24 mouse cellular contexts compared by ENCODE assay signal in genomic region chr1:66395826-66396225, GRCm38 (mm10).
A peak's percentile ranks its signal among the peaks of the same experiment; 100 is the strongest.
DNase-seq lines count a peak whose midpoint lies in the region; ATAC-seq and TF ChIP-seq lines count a peak whose summit lies in the region.
"Had no signal": no experiment of that assay in that cellular context is flagged by ENCODE, and none has a peak within 500 bp of the region (broad histone marks: within the 10 kb centered on the region; RNA-seq: fewer than 3 reads in every experiment).

No protein-coding gene starts in this region.

- no peak overlapping the region for H3K4me3 ChIP-seq in left cerebral cortex, adult 2 months
- no peak overlapping the region for H3K4me3 ChIP-seq in forebrain, embryonic 14.5 days (ENCODE audit: low read depth, low read length)
- H3K4me3 ChIP-seq in forebrain, postnatal 0 days (ENCODE audit: low read depth, low read length) = no peak overlapping the region
- H3K4me3 ChIP-seq in neural tube, embryonic 14.5 days (ENCODE audit: low read depth, low read length) = no peak overlapping the region
- H3K4me3 ChIP-seq: embryonic facial prominence, embryonic 13.5 days; erythroblast, embryonic 14.5 days; heart, embryonic 10.5 days; limb, embryonic 12.5 days had no signal

- intact Hi-C loops in left cerebral cortex, adult 2 months (cut with DNase I) = no loop called here
- intact Hi-C loops in left cerebral cortex, postnatal 25 days (cut with DNase I) = no loop called here

- peak overlapping the region; percentile 6; the same call in 1 of the 2 replicates for H3K27ac ChIP-seq in left cerebral cortex, adult 2 months
- peak overlapping the region; percentile 44 for H3K27ac ChIP-seq in forebrain, embryonic 14.5 days (ENCODE audit: low read depth, low read length)
- H3K27ac ChIP-seq in forebrain, postnatal 0 days (ENCODE audit: low read depth, low read length) = peak overlapping the region; percentile 24; the same call in 1 of the 2 replicates
- peak overlapping the region; percentile 2; the same call in 1 of the 2 replicates for H3K27ac ChIP-seq in neural tube, embryonic 14.5 days (ENCODE audit: low read depth, low read length)
- H3K27ac ChIP-seq: embryonic facial prominence, embryonic 13.5 days; heart, embryonic 10.5 days; macrophage had no signal

- no peaks in the 10 kb centered on the region for H3K9me3 ChIP-seq in forebrain, embryonic 14.5 days (replicated peaks; ENCODE audit: control insufficient read depth, low read length)
- H3K9me3 ChIP-seq in forebrain, postnatal 0 days (ENCODE audit: low read length) = no peaks in the 10 kb centered on the region
- H3K9me3 ChIP-seq in neural tube, embryonic 14.5 days (ENCODE audit: control insufficient read depth, low read length) = no peaks in the 10 kb centered on the region
- H3K9me3 ChIP-seq: embryonic facial prominence, embryonic 13.5 days; heart, embryonic 10.5 days; limb, embryonic 12.5 days had no signal

- TF ChIP-seq CTCF in left cerebral cortex, adult 2 months (IDR thresholded peaks at IDR 0.05) = no peak
- TF ChIP-seq CTCF in forebrain, postnatal 0 days (IDR thresholded peaks at IDR 0.05; ENCODE audit: low read depth) = no peak

- peaks cover 11% of the 10 kb centered on the region for H3K36me3 ChIP-seq in forebrain, embryonic 14.5 days (ENCODE audit: control insufficient read depth, insufficient read depth, low read length)
- peaks cover 7% of the 10 kb centered on the region for H3K36me3 ChIP-seq in forebrain, postnatal 0 days (ENCODE audit: insufficient read depth)
- peaks cover 10% of the 10 kb centered on the region for H3K36me3 ChIP-seq in neural tube, embryonic 14.5 days (ENCODE audit: control insufficient read depth, insufficient read depth, low read length)
- H3K36me3 ChIP-seq: embryonic facial prominence, embryonic 13.5 days; heart, embryonic 10.5 days; limb, embryonic 12.5 days had no signal

- no peak for DNase-seq in left cerebral cortex, adult 2 months (ENCODE audit: extremely low spot score in 1 of 2, low spot score in 2 of 2)
- no peak for DNase-seq in left cerebral cortex, postnatal 25 days (ENCODE audit: low spot score in 2 of 2)
- no peak for DNase-seq in forebrain, embryonic 14.5 days (ENCODE audit: low spot score)
- no peak for DNase-seq in forebrain, postnatal 0 days
- no peak for DNase-seq in right cerebral cortex, adult 18-20 months
- no peak for DNase-seq in urinary bladder, postnatal 14 days (ENCODE audit: low spot score)
- DNase-seq: adrenal gland, adult 8-10 months; cerebellum, adult 18-20 months; cerebellum, postnatal 14 days; heart, postnatal 4 days; kidney, adult 8-10 months; kidney, postnatal 10 days; liver, postnatal 0 days; right cerebral cortex, postnatal 4 days; thymus, postnatal 25 days had no signal

- ATAC-seq in forebrain, embryonic 14.5 days = peak; percentile 36; the same call in 1 of the 2 replicates
- no peak for ATAC-seq in forebrain, postnatal 0 days
- no peak for ATAC-seq in neural tube, embryonic 14.5 days (ENCODE audit: low read depth)
- ATAC-seq: inflammation-experienced regulatory T-cells, adult 6 months; liver, postnatal 0 days; lung, postnatal 0 days had no signal

- H3K4me1 ChIP-seq in forebrain, embryonic 14.5 days (ENCODE audit: control insufficient read depth, insufficient read depth, low read length) = peaks cover 18% of the 10 kb centered on the region
- 0 out of 2 replicates have a peak, but pooled peaks cover 6% of the 10 kb centered on the region for H3K4me1 ChIP-seq in forebrain, postnatal 0 days (ENCODE audit: insufficient read depth)
- H3K4me1 ChIP-seq in neural tube, embryonic 14.5 days (ENCODE audit: control insufficient read depth, insufficient read depth, low read length) = peaks cover 18% of the 10 kb centered on the region
- H3K4me1 ChIP-seq: embryonic facial prominence, embryonic 13.5 days; heart, embryonic 10.5 days; limb, embryonic 12.5 days had no signal

- peak overlapping the region; percentile 12; the same call in 1 of the 2 replicates for H3K4me2 ChIP-seq in forebrain, embryonic 14.5 days (ENCODE audit: low read length)
- H3K4me2 ChIP-seq in forebrain, postnatal 0 days (ENCODE audit: low read depth) = no peak overlapping the region
- H3K4me2 ChIP-seq in neural tube, embryonic 14.5 days (ENCODE audit: low read depth, low read length) = no peak overlapping the region
- H3K4me2 ChIP-seq: embryonic facial prominence, embryonic 13.5 days; limb, embryonic 12.5 days; liver, embryonic 11.5 days had no signal

- no peaks in the 10 kb centered on the region for H3K27me3 ChIP-seq in forebrain, embryonic 14.5 days (replicated peaks; ENCODE audit: control insufficient read depth, insufficient read depth, low read length)
- no peaks in the 10 kb centered on the region for H3K27me3 ChIP-seq in forebrain, postnatal 0 days (ENCODE audit: insufficient read depth, low read length)
- no peaks in the 10 kb centered on the region for H3K27me3 ChIP-seq in neural tube, embryonic 14.5 days (ENCODE audit: control insufficient read depth, insufficient read depth, low read length)
- H3K27me3 ChIP-seq: embryonic facial prominence, embryonic 13.5 days; limb, embryonic 12.5 days had no signal

- H3K9ac ChIP-seq in forebrain, embryonic 14.5 days (ENCODE audit: low read length) = no peak overlapping the region
- no peak overlapping the region for H3K9ac ChIP-seq in forebrain, postnatal 0 days
- no peak overlapping the region for H3K9ac ChIP-seq in neural tube, embryonic 14.5 days (replicated peaks; ENCODE audit: low read depth, low read length)
- H3K9ac ChIP-seq: embryonic facial prominence, embryonic 13.5 days; limb, embryonic 12.5 days; liver, postnatal 0 days had no signal

- WGBS in forebrain, embryonic 14.5 days = 44% methylated on average over 2 of the region's 2 CpGs
- WGBS in forebrain, postnatal 0 days = 34% methylated on average over 2 of the region's 2 CpGs
- WGBS in neural tube, embryonic 14.5 days = 27% methylated on average over 2 of the region's 2 CpGs
